Mouse (Mus musculus) forebrain, embryonic 10.5 days (tissue): ENCODE data around the gene Zfp457. TPM values are rescaled to one million over a fixed set of nuclear protein-coding genes. Genes with fewer than 3 reads are reported as not detected.
"Not testable (repeated sequence)": the region's sequence is repeated elsewhere in the genome, so short reads cannot be mapped to it uniquely, and the experiment has no call there.

Experiments
- DNase-seq: peaks from one replicate; pipeline ENCODE4 v3.0.0-alpha.2; 2017; ENCODE audit warnings: low spot score; ENCODE audit errors: extremely low spot score
- H3K27ac ChIP-seq: fragments of 300-500 bp; sonication (generic); 2 replicates; pipeline ENCODE4 v1.5.1; 2016; ENCODE audit warnings: mild to moderate bottlenecking
- H3K27me3 ChIP-seq: fragments of 300-500 bp; sonication (generic); 2 replicates; pipeline ENCODE4 v1.6.1; 2016; ENCODE audit warnings: mild to moderate bottlenecking; ENCODE audit not compliant: poor library complexity, severe bottlenecking
- H3K36me3 ChIP-seq: fragments of 300-500 bp; sonication (generic); replicated peaks from 2 replicates; pipeline ENCODE4 v1.6.1; 2016; ENCODE audit warnings: mild to moderate bottlenecking, moderate library complexity
- H3K4me1 ChIP-seq: fragments of 300-500 bp; sonication (generic); 2 replicates; pipeline ENCODE4 v1.6.1; 2016
- H3K4me3 ChIP-seq: fragments of 300-500 bp; sonication (generic); 2 replicates; pipeline ENCODE4 v1.5.1; 2016; ENCODE audit warnings: mild to moderate bottlenecking, moderate library complexity
- H3K9me3 ChIP-seq: fragments of 300-500 bp; sonication (generic); 2 replicates; pipeline ENCODE4 v1.6.1; 2016; ENCODE audit warnings: mild to moderate bottlenecking, moderate library complexity
- WGBS: fragments of 180-500 bp; shearing (Covaris S2); methylation state at CpG from one replicate; pipeline ENCODE4 v1.1.7; 2016; 5-methylcytosine and 5-hydroxymethylcytosine counted together
- polyA plus RNA-seq: library from polyadenylated mRNA; unstranded; fragments of >200 nt; fragmentation: Nextera tagmentation; extraction: Ambion mirVana; gene quantifications from 2 replicates; pipeline ENCODE4 v1.2.1, GENCODE M21; 2016

Zfp457 gene
- 0.18 and 0.50 TPM in 2 replicates for polyA plus RNA-seq

DNA sequence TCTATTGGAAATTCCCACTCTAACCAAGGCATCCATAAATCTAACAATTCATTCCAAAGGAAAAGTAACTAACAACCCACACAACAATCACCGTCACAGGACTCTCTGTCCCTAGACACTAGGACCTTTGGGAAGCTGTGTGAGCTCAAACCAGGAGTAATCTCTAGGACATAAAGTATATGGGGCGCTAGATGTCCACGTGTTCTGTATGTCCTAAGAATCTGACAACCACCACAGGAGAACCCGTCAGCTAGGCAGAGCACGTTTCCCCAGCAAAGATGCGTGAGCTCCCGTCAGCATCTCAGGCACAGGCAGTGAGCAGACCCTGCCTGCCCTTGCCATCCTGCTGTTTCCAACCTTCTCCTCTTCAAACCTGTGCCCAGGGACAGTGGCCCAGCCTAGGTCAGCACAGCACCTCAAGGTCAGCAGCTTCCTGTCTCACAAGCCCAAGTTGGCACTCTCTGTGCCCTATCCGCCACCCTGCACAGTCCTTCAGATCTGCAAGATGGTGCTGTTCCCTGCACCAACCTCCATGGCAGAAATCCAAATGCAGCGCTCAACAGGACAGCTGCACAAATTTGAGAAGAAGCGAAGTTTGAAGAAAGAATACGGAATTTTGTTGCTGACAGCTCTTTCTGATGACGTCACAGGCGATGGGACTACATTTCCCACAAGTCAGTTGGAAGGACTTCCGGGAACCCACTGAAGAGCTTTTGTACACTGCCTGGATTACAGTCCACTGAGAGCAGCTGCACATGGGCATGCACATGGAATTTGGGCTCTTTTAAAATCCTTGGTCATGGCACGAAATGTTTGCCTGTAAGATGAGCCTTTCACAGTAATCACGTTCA, at the start of gene Zfp457:
Zfp457 (minus strand) TSS at position 664 of the 851 bp plus-strand sequence.
- no peaks in the 10 kb centered on the region for H3K9me3 ChIP-seq
- no peaks in the 10 kb centered on the region for H3K27me3 ChIP-seq
- H3K4me3 ChIP-seq: peak within 1 kb of the TSS; percentile 67
- WGBS: 11% methylated on average over 16 of the region's 16 CpGs
- peak; percentile 79 for DNase-seq
- H3K36me3 ChIP-seq: no peaks in the 10 kb centered on the region
- H3K27ac ChIP-seq: peak within 1 kb of the TSS; percentile 79
- H3K4me1 ChIP-seq: peaks cover 9% of the 10 kb centered on the region

DNA sequence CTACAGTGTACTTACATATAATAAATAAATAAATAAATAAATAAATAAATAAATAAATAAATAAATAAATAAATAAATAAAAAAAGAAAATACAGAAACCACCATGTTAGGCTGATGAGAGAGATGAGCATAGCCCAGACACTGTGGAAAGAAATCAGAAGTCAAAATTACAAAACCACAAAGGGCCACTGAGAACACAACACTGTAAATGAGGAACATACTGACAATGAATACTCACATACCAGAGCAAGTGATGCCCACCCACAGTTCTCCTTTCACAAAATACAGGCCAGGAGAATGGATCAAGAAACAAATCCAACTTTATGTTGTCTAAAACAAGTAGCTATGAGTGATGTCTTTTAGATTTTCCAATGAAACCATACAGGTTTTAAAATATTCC, 45.6 kb upstream of the Zfp457 start:
- no peak for DNase-seq
- no peak overlapping the region for H3K27ac ChIP-seq
- no peaks in the 10 kb centered on the region for H3K4me1 ChIP-seq

DNA sequence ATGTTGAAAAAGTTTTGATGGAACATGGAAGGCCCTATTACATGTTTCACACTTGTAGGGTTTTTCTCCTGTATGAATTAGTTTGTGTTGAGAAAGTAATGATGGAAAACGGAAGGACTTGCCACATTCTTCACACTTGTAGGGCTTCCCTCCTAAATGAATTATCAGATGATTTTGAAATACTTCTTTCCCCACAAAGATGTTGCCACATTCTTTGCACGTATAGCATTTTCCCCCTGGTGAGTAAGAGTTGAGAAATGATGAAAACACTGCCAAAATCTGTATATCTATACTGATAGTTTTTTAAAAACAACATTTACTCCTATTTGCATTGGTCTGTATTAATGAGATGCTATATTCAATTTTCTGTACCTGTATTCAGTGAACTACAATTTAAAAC, 37.1 kb upstream of the Zfp457 start:
- Histone ChIP-seq H3K4me3 (no peak overlapping the region), H3K36me3 (peaks cover 3% of the 10 kb centered on the region; the same call in 1 of the 2 replicates), H3K4me1 (no peaks in the 10 kb centered on the region), H3K27ac (no peak overlapping the region), H3K27me3 (no peaks in the 10 kb centered on the region), H3K9me3 (no peaks in the 10 kb centered on the region)
- WGBS: 94% methylated on average over 2 of the region's 2 CpGs
- no peak for DNase-seq

More for the DNA sequence above, 45.6 kb upstream of the Zfp457 start:
- H3K9me3 ChIP-seq: no peaks in the 10 kb centered on the region
- no peaks in the 10 kb centered on the region for H3K27me3 ChIP-seq
- H3K36me3 ChIP-seq: no peaks in the 10 kb centered on the region
- H3K4me3 ChIP-seq: no peak overlapping the region

DNA sequence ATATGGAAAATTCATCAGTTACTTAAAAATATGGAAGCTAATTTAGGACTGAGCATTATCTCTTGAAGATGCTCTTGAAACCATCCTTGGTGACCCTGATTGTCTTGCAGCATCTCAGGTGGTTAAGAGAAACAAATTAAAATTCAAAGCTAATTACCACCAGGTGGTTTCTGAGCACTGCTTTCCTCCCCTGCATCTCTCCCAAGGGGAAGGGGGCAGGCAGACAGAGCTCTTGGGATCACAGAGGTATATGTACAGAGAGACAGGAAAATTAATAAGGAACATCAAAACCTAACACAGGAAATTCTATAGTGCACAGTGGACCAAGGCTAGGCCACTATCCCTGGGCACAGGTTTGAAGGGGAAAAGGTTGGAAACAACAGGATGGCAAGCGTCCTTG, 26.6 kb upstream of the Zfp457 start:
- no peak for DNase-seq
- H3K27ac ChIP-seq: peak overlapping the region; percentile 80

DNA sequence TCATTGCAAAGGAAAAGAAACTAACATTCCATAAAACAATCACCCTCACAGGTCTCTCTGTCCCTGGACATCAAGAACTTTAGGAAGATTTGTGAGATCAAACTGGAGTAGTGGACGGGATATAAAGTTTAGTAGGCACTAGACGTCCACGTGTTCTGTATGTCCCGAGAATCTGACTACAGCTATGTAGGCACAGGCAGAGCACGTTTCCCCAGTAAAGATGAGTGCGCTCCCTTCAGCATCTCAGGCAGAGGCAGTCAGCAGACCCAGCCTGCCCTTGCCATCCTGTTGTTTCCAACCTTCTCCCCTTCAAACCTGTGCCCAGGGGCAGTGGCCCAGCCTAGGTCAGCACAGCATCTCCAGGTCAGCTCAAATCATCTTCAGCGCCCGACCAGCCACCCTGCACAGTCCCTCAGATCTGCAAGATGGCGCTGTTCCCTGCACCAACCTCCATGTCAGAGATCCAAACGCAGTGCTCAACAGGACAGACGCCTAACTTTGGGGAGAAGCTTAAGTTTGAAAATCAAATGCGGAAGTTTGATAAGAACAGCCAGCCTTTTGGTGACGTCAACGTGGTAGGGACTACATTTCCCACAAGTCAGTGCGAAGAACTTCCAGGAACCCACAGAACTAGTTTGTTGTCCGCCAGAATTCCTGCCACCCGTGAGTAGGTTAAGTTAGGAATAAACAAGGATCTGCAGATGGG, 25.9 kb upstream of the Zfp457 start, which contains the start of gene Zfp595:
Zfp595 (minus strand) TSS at position 552 of the 706 bp plus-strand sequence.
- H3K27me3 ChIP-seq: no peaks in the 10 kb centered on the region
- peak within 1 kb of the TSS; percentile 62 for H3K4me3 ChIP-seq
- H3K9me3 ChIP-seq: no peaks in the 10 kb centered on the region
- WGBS: 21% methylated on average over 17 of the region's 17 CpGs
- no peaks in the 10 kb centered on the region for H3K36me3 ChIP-seq
- peaks cover 11% of the 10 kb centered on the region for H3K4me1 ChIP-seq
- peak; percentile 64 for DNase-seq
- H3K27ac ChIP-seq: peak within 1 kb of the TSS; percentile 80

More for the DNA sequence above, 26.6 kb upstream of the Zfp457 start:
- Histone ChIP-seq H3K27me3 (no peaks in the 10 kb centered on the region), H3K36me3 (no peaks in the 10 kb centered on the region), H3K4me3 (peak overlapping the region; percentile 62), H3K4me1 (peaks cover 11% of the 10 kb centered on the region), H3K9me3 (no peaks in the 10 kb centered on the region)
- WGBS: 74% methylated on average over 1 of the region's 1 CpGs

DNA sequence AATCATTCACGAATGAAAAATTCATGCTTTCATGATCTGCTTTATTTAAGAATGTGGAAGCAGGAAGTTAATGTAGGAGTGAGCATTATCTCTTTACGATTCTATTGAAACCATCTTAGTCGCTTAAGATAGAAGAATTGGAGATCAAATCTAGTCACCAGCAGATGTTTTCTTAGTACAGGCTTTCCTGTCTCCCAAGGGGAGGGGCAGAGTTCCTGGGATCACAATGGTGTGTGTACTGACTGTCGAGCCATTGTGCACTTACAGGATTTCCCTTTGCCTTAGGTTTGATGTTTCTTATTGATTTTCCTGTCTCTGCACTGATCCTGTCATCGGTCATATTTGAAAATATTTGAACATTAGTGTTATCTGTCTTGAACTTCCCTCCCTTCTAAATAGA, 433 bp upstream of the Zfp457 start:
- no peaks in the 10 kb centered on the region for H3K27me3 ChIP-seq
- H3K4me1 ChIP-seq: peaks cover 9% of the 10 kb centered on the region
- DNase-seq: no peak
- WGBS: 31% methylated on average over 5 of the region's 5 CpGs
- H3K36me3 ChIP-seq: no peaks in the 10 kb centered on the region
- peak overlapping the region; percentile 67 for H3K4me3 ChIP-seq
- H3K9me3 ChIP-seq: peaks cover 3% of the 10 kb centered on the region; the same call in 1 of the 2 replicates
- H3K27ac ChIP-seq: peak overlapping the region; percentile 79

DNA sequence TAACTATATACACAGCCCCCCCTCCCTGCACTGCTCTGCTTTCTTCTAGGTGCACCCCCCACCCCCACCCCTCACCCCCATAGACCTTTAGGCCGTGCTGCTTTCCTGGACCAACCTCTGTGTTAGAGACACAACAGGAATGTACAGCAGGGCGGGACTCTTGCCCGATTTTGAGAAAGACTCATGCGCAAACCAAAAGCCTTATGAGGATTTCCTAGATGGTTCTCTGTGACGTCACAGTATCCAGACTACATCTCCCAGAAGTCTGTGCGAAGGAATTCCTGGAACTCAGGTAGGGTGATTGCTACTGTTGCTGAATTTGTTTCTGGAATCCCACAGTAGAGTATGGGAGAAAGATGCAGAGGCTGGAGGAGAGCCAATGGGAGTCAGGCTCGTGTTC, 28.0 kb downstream of the Zfp457 start, which contains the start of gene Zfp458:
Zfp458 (minus strand) TSS at position 153 of the 400 bp plus-strand sequence.
- Histone ChIP-seq H3K27ac (no peak within 1 kb of the TSS), H3K4me3 (no peak within 1 kb of the TSS), H3K36me3 (no peaks in the 10 kb centered on the region), H3K9me3 (no peaks in the 10 kb centered on the region), H3K4me1 (no peaks in the 10 kb centered on the region), H3K27me3 (no peaks in the 10 kb centered on the region)
- whole genome bisulfite sequencing: 43% methylated on average over 7 of the region's 7 CpGs
- no peak for DNase-seq

DNA sequence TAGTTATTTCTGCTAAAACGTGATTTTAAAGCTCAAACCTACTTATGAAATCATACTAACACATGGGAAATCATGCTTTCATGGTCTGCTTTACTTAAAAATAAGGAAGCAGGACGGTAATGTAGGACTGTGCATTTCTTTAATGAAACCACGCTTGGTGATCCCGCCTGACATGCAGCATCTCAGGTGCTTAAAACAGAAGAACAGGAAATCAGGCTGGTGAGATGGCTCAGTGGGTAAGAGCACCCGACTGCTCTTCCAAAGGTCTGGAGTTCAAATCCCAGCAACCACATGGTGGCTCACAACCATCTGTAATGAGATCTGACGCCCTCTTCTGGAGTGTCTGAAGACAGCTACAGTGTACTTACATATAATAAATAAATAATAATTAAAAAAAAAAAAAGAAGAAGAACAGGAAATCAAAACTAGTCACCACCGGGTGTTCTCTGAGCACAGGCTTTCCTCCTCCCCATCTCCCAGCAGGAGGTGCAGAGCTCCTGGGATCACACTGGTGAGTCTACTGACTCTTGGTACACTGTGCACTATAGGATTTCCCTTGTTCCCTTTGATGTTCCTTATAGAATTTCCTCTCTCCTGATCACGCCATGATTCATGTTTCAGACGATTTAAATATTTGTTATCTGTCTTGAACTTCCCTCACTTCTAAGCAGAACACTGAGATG, 36.8 kb downstream of the Zfp457 start:
- not testable (repeated sequence) for H3K4me1 ChIP-seq, H3K27me3 ChIP-seq, H3K9me3 ChIP-seq, H3K36me3 ChIP-seq, DNase-seq
- Histone ChIP-seq H3K27ac (peak overlapping the region; percentile 79), H3K4me3 (peak overlapping the region; percentile 73)
- WGBS: 51% methylated on average over 8 of the region's 9 CpGs

DNA sequence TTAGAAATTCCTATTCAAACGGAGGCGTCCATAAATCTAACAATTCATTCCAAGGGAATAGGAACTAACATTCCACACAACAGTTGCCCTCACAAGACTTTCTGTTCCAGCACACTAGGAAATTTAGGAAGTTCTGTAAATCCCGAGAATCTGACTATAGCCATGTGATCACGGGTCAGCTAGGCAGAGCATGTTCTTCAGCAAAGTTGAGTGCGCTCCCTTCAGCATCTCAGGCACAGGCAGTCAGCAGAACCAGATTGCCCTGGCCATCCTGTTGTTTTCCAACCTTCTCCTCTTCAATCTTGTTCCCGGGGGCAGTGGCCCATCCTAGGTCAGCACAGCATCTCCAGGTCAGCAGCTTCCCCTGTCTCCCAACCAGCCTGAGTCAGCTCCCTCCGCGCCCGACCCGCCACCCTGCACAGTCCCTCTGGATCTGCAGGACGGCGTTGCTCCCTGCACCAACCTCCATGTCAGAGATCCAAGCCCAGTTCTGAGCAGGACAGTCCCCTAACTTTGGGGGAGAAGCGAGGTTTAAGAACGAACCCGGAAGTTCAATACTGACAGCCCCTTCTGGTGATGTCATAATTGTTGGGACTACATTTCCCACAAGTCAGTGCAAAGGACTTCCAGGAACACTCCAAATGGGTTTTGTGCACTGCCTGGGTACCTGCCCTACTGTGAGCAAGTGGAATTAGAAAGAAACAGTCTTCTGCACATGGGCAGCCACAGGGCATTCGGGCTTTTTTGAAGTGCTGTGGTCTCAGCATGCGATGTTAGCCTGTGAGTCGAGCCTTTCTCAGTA, 37.5 kb downstream of the Zfp457 start:
- Histone ChIP-seq H3K4me1 (peaks cover 9% of the 10 kb centered on the region; the same call in 1 of the 2 replicates), H3K9me3 (peaks cover 10% of the 10 kb centered on the region; the same call in 1 of the 2 replicates), H3K27me3 (no peaks in the 10 kb centered on the region), H3K36me3 (no peaks in the 10 kb centered on the region; the same call in 1 of the 2 replicates), H3K27ac (peak overlapping the region; percentile 79), H3K4me3 (peak overlapping the region; percentile 73)
- peak; percentile 56 for DNase-seq
- 12% methylated on average over 18 of the region's 18 CpGs for WGBS
